Mouse (Mus musculus) kidney, embryonic 16.5 days (tissue): ENCODE measurements around the gene Atp8a1. TPM values are rescaled to one million over a fixed set of nuclear protein-coding genes. Genes with fewer than 3 reads are reported as not detected.

ENCODE experiments used
- ATAC-seq: fragments of 200-750 bp; cut with Nextera tagmentation; 2 replicates; pipeline ENCODE4 v1.8.0; 2017; ENCODE audit warnings: moderate TSS enrichment; ENCODE audit not compliant: low FRiP score, low TSS enrichment
- H3K27ac ChIP-seq: fragments of 300-500 bp; sonication (generic); 2 replicates; pipeline ENCODE4 v1.5.1; 2014; ENCODE audit warnings: low read length
- H3K27me3 ChIP-seq: fragments of 300-500 bp; sonication (generic); 2 replicates; pipeline ENCODE4 v1.6.1; 2014; ENCODE audit warnings: low read length, control low read depth, mixed read lengths; ENCODE audit not compliant: insufficient read depth
- H3K36me3 ChIP-seq: fragments of 300-500 bp; sonication (generic); 2 replicates; pipeline ENCODE4 v1.6.1; 2014; ENCODE audit warnings: low read length, control low read depth, mixed read lengths; ENCODE audit not compliant: insufficient read depth
- H3K4me1 ChIP-seq: fragments of 300-500 bp; sonication (generic); 2 replicates; pipeline ENCODE4 v1.6.1; 2014; ENCODE audit warnings: low read length, control low read depth, mixed read lengths; ENCODE audit not compliant: insufficient read depth
- H3K4me2 ChIP-seq: fragments of 300-500 bp; sonication (generic); replicated peaks from 2 replicates; pipeline ENCODE4 v1.6.1; 2014; ENCODE audit warnings: low read depth, low read length
- H3K4me3 ChIP-seq: fragments of 300-500 bp; sonication (generic); 2 replicates; pipeline ENCODE4 v1.5.1; 2014; ENCODE audit warnings: mild to moderate bottlenecking, low read length
- H3K9ac ChIP-seq: fragments of 300-500 bp; sonication (generic); replicated peaks from 2 replicates; pipeline ENCODE4 v1.6.1; 2014; ENCODE audit warnings: low read length
- H3K9me3 ChIP-seq: fragments of 300-500 bp; sonication (generic); 2 replicates; pipeline ENCODE4 v1.6.1; 2016; ENCODE audit warnings: low read length, control low read depth
- WGBS: fragments of 180-500 bp; shearing (Covaris S2); extraction: QIAGEN DNeasy Blood & Tissue Kit; methylation state at CpG from one replicate; pipeline ENCODE4 v1.1.7; 2014; 5-methylcytosine and 5-hydroxymethylcytosine counted together
- polyA plus RNA-seq: library from polyadenylated mRNA; unstranded; fragments of >200 nt; fragmentation: Nextera tagmentation; extraction: Ambion mirVana; gene quantifications from 2 replicates; pipeline ENCODE4 v1.2.1, GENCODE M21; 2015

Gene Atp8a1
- polyA plus RNA-seq, 1 experiment from 2014 or later, result 10.7 TPM

DNA sequence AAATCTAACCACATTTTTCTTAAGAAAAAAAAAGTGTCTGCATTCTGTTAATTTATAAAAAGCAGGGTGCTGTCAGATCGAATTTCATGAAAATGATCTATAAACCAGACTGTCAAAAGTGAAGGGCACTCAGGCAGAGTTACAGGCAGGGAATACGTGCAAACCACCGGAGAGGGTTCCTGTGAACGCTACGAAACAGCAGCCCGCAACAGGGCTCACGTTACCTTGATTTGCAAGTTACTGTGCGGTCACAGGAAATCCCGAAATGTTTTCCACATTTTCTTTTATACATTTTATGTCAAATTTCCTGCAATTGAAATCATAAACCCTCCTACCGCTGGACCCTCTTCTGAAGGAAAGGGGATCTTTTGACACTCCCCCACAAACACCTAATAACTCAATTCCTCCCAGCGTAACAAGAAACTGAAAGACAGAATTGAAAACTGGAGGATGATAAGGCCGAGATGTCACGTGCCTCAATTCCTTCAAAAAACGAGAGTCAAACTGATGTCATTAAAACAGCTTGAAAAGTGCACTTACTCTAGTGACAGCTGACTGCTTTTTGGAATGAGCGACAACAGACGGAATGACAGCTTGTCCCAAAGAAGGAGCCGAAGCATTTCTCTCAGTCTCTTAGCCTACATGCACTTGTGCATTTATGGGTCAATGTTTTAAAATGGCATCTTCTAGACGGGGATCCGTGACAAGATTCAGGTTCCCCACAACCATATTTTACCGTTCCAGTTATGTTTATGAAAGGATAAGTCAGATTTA is 200.3 kb downstream of the Atp8a1 start:
- Histone ChIP-seq H3K36me3 (no peaks in the 10 kb centered on the region), H3K27me3 (no peaks in the 10 kb centered on the region), H3K9me3 (no peaks in the 10 kb centered on the region), H3K9ac (no peak overlapping the region), H3K4me1 (peaks cover 6% of the 10 kb centered on the region), H3K4me2 (peak overlapping the region; percentile 21), H3K27ac (no peak overlapping the region), H3K4me3 (no peak overlapping the region)
- no peak for ATAC-seq
- 37% methylated on average over 20 of the region's 20 CpGs for WGBS

DNA sequence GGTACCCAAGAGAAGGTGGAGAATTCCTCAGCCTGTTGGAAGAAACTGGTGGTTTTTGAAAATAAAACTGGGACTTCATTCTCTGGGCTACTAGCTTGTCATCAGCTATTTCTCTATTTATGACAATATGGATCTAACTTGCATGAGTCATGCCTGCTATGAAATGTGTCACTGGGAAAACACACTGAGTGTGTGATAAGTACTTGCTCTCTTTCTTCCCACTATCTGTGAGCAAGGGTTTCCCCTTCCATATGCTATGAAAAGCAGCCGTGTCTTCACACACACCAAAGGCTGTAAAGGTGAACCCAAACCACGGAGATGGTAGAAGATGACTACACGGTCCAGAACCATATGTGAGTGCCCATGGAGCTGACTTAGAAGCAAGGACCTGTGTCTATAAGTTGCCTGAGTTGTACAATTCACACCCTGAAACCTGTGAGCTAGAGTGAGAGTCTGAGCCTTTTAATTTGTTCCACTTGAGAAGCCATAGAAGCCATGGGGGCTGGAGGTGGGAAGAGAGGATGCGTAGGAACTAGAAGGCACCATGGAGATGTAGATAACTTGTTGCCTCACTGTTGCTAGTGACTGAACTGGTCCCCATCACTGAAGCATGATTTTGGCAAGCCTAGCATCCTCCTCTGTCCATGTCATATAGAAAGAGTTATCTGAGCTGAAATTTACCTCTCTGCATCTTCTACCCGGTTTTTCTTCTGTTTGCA is 203.5 kb downstream of the Atp8a1 start:
- no peak overlapping the region for H3K9ac ChIP-seq
- peaks cover 15% of the 10 kb centered on the region for H3K4me1 ChIP-seq
- no peaks in the 10 kb centered on the region for H3K36me3 ChIP-seq
- H3K27me3 ChIP-seq, result no peaks in the 10 kb centered on the region
- H3K4me2 ChIP-seq, result no peak overlapping the region
- no peak overlapping the region for H3K4me3 ChIP-seq
- no peak overlapping the region for H3K27ac ChIP-seq
- no peak for ATAC-seq
- WGBS, result 89% methylated on average over 5 of the region's 5 CpGs
- no peaks in the 10 kb centered on the region for H3K9me3 ChIP-seq

DNA sequence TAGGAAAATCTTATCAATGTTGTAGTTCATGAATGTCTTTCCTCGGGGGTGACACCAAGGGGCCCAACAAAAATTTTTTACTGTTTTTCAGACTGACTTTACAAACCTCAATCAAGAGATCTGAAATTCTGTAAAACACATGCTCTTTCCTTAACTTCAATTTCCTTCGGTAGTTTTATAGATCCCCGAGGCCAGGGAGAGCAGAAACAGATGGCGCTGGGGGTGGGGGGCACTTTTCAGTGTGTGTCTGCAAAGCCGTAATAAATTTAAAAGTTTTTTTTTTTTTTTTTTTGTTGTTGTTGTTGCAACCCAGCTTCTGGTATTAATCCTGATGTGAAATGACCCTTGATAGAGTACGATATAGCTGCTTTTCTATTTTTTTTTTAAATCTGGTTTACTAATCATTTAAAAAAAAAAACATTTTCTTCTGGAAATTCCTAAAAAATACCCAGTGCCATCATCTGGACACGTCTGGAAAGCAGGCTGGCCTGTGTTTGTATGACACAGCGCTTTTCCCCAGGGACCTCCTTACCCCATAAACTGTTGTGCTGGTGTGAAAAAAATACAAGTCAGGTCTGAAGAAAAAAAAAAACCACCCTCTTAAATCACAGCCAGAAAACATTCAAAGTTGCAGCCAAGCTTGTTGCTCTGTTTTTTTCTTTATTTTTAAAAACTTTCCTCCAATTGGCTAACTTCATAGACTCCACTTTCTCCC is 205.7 kb downstream of the Atp8a1 start:
- Histone ChIP-seq H3K4me2 (0 out of 2 replicates have a peak overlapping the region, but pooled peaks have one; percentile 24), H3K9me3 (no peaks in the 10 kb centered on the region), H3K27ac (peak overlapping the region; percentile 51), H3K4me3 (no peak overlapping the region), H3K9ac (no peak overlapping the region), H3K4me1 (peaks cover 15% of the 10 kb centered on the region), H3K36me3 (no peaks in the 10 kb centered on the region), H3K27me3 (no peaks in the 10 kb centered on the region)
- 28% methylated on average over 8 of the region's 8 CpGs for WGBS
- no peak; the same call in 1 of the 2 replicates for ATAC-seq

DNA sequence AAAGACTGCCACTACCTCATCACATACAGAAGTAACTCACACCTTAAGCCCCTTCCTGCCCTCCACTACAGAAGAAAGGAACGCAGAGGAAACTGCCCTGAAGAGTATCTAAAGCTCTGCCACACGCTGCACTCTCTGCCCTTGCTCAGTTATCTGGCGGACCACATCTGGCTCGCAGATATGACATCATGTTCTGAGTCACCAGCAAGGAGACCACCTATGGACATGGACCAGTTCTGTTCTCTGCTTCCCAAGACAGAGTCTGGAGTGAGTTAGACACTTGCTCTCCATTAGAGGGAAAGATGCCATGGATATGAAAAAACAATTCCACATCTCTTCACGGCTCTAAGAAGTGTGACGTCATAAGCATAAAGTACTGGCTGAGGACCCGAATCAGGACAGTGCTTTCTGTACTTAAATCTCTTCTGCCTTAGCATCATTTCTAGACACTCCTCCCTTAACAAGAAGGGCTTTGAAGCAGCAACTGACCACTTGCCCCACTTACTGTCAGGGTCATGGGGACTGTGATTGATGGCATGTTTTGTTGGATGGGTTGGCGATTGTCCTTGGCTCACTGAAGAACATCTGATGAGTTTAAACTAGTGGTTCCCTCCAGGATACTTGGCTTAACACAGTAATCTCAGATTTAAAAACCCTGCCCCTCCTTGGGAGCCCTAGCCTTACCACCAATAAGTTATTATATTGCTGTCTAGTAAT is 206.5 kb downstream of the Atp8a1 start:
- H3K36me3 ChIP-seq, result no peaks in the 10 kb centered on the region
- no peaks in the 10 kb centered on the region for H3K27me3 ChIP-seq
- peak overlapping the region; percentile 40; the same call in 1 of the 2 replicates for H3K27ac ChIP-seq
- H3K4me3 ChIP-seq, result no peak overlapping the region
- no peak overlapping the region for H3K9ac ChIP-seq
- 56% methylated on average over 8 of the region's 8 CpGs for WGBS
- peaks cover 15% of the 10 kb centered on the region for H3K4me1 ChIP-seq
- no peaks in the 10 kb centered on the region for H3K9me3 ChIP-seq
- H3K4me2 ChIP-seq, result no peak overlapping the region
- no peak; the same call in 1 of the 2 replicates for ATAC-seq

DNA sequence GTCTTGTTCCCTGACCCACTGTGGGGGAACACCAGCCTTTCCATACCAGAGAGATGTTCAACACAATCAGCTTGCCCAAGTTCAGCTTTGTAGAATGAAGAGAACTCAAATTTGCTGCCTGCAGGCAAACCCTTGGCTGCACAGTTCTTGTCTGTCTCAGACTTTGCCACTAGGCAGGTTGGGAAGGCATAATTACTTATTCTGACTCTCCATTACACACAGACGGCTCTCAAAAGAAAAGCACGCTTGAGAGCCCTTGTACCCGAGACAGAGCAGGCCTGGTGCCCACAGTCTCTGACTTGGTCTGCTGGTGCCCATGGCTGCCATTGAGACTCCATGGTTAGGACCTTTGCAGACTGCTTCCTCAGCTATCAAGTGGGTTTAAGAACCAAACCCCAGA is 212.9 kb downstream of the Atp8a1 start:
- peaks cover 16% of the 10 kb centered on the region; the same call in 1 of the 2 replicates for H3K4me1 ChIP-seq
- H3K9me3 ChIP-seq, result no peaks in the 10 kb centered on the region
- H3K4me2 ChIP-seq, result no peak overlapping the region
- 0 out of 2 replicates have a peak, but pooled peaks have one; percentile 57 for ATAC-seq
- H3K9ac ChIP-seq, result no peak overlapping the region
- 0 out of 2 replicates have a peak overlapping the region, but pooled peaks have one; percentile 1 for H3K27ac ChIP-seq
- no peaks in the 10 kb centered on the region for H3K36me3 ChIP-seq
- H3K4me3 ChIP-seq, result no peak overlapping the region
- no peaks in the 10 kb centered on the region for H3K27me3 ChIP-seq
- WGBS, result 42% methylated on average over 3 of the region's 3 CpGs

DNA sequence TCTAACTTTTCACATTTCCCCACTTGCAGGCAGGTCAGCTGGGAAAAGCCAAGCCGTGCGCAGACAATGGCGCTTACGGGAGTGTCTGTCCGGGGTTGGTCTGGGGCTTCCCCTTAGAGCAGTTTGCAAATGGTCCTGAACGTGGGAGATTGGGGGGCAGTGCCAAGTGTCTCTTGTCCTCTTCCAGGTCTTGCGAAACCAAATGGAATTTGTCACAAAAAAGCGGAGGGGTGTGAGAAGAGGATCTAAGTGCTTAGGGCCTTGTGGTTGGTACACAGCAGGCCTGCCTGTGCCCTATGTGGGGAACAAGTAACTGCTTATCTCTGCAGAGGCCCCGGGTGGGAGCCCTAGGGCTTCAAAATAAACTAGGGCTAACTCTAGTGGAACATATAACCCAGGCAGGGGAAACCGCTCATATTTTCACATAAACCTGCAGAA is 213.4 kb downstream of the Atp8a1 start:
- no peak for ATAC-seq
- Histone ChIP-seq H3K27me3 (no peaks in the 10 kb centered on the region), H3K27ac (no peak overlapping the region), H3K4me1 (peaks cover 18% of the 10 kb centered on the region; the same call in 1 of the 2 replicates), H3K4me3 (no peak overlapping the region), H3K9me3 (no peaks in the 10 kb centered on the region), H3K36me3 (no peaks in the 10 kb centered on the region), H3K9ac (no peak overlapping the region), H3K4me2 (no peak overlapping the region)
- WGBS, result 30% methylated on average over 10 of the region's 10 CpGs

DNA sequence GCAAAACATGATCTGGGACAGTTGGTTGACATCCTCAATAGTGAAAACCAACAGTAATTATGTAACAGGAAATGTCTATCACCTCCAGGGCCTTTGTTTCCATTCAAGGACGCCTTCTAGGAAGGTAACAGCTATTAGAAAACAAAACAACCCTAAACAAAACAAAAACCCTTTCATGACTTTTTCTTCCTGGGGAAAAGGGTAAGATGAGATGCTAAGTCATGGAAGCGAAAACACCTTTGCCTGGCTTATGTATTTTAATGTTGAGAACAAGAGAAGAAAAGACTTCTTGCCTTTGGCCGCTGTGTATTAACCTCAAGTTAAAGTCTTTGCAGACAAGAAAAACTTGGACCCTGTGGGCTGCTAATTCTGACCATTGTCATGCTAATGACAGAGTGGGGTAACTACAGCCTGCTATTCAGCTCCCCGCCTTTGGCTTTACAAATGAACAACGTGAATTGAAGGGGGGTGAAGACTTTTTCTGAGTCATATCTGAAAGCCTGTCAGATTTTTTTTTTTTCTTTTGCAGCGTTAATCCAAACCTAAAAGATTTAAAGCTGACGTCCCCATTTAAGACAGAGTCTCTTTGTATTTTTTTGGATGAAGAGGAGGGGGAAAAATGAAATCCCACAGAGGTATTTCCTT is 214.0 kb downstream of the Atp8a1 start:
- Histone ChIP-seq H3K27me3 (no peaks in the 10 kb centered on the region), H3K4me3 (no peak overlapping the region), H3K4me1 (peaks cover 18% of the 10 kb centered on the region; the same call in 1 of the 2 replicates), H3K27ac (no peak overlapping the region), H3K4me2 (no peak overlapping the region), H3K36me3 (no peaks in the 10 kb centered on the region), H3K9me3 (no peaks in the 10 kb centered on the region), H3K9ac (no peak overlapping the region)
- no peak for ATAC-seq
- WGBS, result 40% methylated on average over 7 of the region's 7 CpGs

DNA sequence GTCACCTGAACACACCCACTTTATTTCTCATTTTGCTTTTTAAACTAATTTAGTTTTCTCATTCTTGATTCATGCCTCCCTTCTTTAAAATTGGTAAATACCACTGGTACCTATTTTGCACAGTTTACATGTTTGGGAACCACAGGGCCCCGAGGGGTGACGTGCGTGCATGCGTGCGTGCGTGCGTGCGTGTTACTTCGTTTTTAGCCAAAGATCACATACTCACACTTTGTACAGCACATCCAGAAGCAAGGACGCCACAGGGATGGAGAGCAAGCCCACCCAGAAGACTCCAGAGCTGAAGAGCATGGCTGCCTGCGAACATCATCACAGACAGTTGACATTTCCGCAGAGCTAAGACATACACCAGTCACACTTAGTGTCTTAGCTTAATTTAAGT is 216.0 kb downstream of the Atp8a1 start:
- H3K9me3 ChIP-seq, result no peaks in the 10 kb centered on the region
- no peak for ATAC-seq
- H3K4me1 ChIP-seq, result peaks cover 18% of the 10 kb centered on the region; the same call in 1 of the 2 replicates
- no peak overlapping the region for H3K4me3 ChIP-seq
- no peaks in the 10 kb centered on the region for H3K27me3 ChIP-seq
- no peak overlapping the region for H3K9ac ChIP-seq
- no peak overlapping the region for H3K27ac ChIP-seq
- H3K36me3 ChIP-seq, result no peaks in the 10 kb centered on the region
- no peak overlapping the region for H3K4me2 ChIP-seq
- 94% methylated on average over 12 of the region's 12 CpGs for WGBS

DNA sequence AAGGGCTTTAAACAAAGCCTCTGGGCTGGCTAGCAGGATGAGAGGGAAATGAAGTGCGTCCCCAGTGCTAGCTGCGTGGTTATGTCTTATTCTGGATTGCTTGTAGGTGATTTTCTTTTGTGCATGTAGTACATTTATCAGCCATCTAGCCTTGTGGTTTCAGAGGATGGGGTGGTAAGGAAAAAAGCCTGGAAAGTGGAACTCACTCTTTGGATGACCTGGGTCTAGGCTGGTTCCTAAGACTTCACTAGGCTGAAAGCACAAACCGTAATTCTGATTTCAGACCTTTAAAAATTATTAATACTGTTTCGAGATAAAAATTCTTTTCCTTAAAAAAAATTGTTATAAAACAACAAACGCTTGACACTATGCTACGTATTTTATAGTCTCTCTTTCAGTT is 217.4 kb downstream of the Atp8a1 start:
- Histone ChIP-seq H3K4me3 (no peak overlapping the region), H3K36me3 (no peaks in the 10 kb centered on the region), H3K4me1 (peaks cover 18% of the 10 kb centered on the region; the same call in 1 of the 2 replicates), H3K9me3 (no peaks in the 10 kb centered on the region), H3K27me3 (no peaks in the 10 kb centered on the region), H3K9ac (no peak overlapping the region), H3K27ac (no peak overlapping the region), H3K4me2 (no peak overlapping the region)
- 74% methylated on average over 6 of the region's 6 CpGs for WGBS
- no peak; the same call in 1 of the 2 replicates for ATAC-seq
